10 mouse cellular contexts compared by ENCODE assay signal in genomic region chr1:71683736-71684135, GRCm38 (mm10). TPM values are rescaled to one million over a fixed set of nuclear protein-coding genes. Genes with fewer than 3 reads are reported as not detected.
DNase-seq lines count a peak whose midpoint lies in the region; ATAC-seq and TF ChIP-seq lines count a peak whose summit lies in the region.
"Had no signal": no experiment of that assay in that cellular context is flagged by ENCODE, and none has a peak within 500 bp of the region (broad histone marks: within the 10 kb centered on the region; RNA-seq: fewer than 3 reads in every experiment).

No protein-coding gene starts in this region.

- no peaks in the 10 kb centered on the region for H3K36me3 ChIP-seq in midbrain, postnatal 0 days (ENCODE audit: insufficient read depth, low read length)
- H3K36me3 ChIP-seq in midbrain, embryonic 16.5 days (ENCODE audit: control insufficient read depth, insufficient read depth, low read length) = no peaks in the 10 kb centered on the region
- no peaks in the 10 kb centered on the region for H3K36me3 ChIP-seq in heart, embryonic 16.5 days (ENCODE audit: control insufficient read depth, insufficient read depth)
- H3K36me3 ChIP-seq: embryonic facial prominence, embryonic 13.5 days had no signal

- H3K9me3 ChIP-seq in midbrain, postnatal 0 days (ENCODE audit: low read length) = no peaks in the 10 kb centered on the region
- H3K9me3 ChIP-seq in midbrain, embryonic 16.5 days (replicated peaks; ENCODE audit: control insufficient read depth, low read length, poor library complexity, severe bottlenecking) = no peaks in the 10 kb centered on the region
- no peaks in the 10 kb centered on the region for H3K9me3 ChIP-seq in heart, embryonic 16.5 days (replicated peaks; ENCODE audit: control insufficient read depth, low read length)
- H3K9me3 ChIP-seq: embryonic facial prominence, embryonic 13.5 days had no signal

- TF ChIP-seq POLR2A in cerebellum, adult 2 months (IDR thresholded peaks at IDR 0.05; ENCODE audit: borderline replicate concordance, insufficient read depth, low read length) = no peak

- no peak for TF ChIP-seq CTCF in midbrain, postnatal 0 days (IDR thresholded peaks at IDR 0.05)
- TF ChIP-seq CTCF in cerebellum, adult 2 months (IDR thresholded peaks at IDR 0.05; ENCODE audit: borderline replicate concordance, insufficient read depth, low read depth, low read length) = no peak

- H3K4me3 ChIP-seq in midbrain, postnatal 0 days (ENCODE audit: low read depth, low read length) = no peak overlapping the region
- H3K4me3 ChIP-seq in midbrain, embryonic 16.5 days (ENCODE audit: low read depth, low read length) = no peak overlapping the region
- no peak overlapping the region for H3K4me3 ChIP-seq in heart, embryonic 16.5 days (ENCODE audit: low read length)
- no peak overlapping the region for H3K4me3 ChIP-seq in cerebellum, adult 2 months (replicated peaks; ENCODE audit: insufficient read depth, low read depth, low read length)
- H3K4me3 ChIP-seq: embryonic facial prominence, embryonic 13.5 days had no signal

- peak; percentile 11 for DNase-seq in embryo, embryonic 11 days
- no peak for DNase-seq in embryo, embryonic 9.5 days (ENCODE audit: extremely low spot score)
- peak; percentile 33 for DNase-seq in midbrain, postnatal 0 days (ENCODE audit: low spot score)
- DNase-seq in cerebellum, adult 2 months = no peak
- no peak for DNase-seq in cerebellum, postnatal 36 days

- no peak overlapping the region for H3K9ac ChIP-seq in midbrain, postnatal 0 days (replicated peaks; ENCODE audit: low read length, poor library complexity, severe bottlenecking)
- H3K9ac ChIP-seq in midbrain, embryonic 16.5 days (ENCODE audit: low read depth, low read length) = no peak overlapping the region
- no peak overlapping the region for H3K9ac ChIP-seq in heart, embryonic 16.5 days (ENCODE audit: low read length)
- H3K9ac ChIP-seq: embryonic facial prominence, embryonic 13.5 days; liver, embryonic 14.5 days had no signal

- ATAC-seq in midbrain, postnatal 0 days (ENCODE audit: low FRiP score) = no peak
- no peak for ATAC-seq in midbrain, embryonic 16.5 days
- ATAC-seq in heart, embryonic 16.5 days (replicated peaks; ENCODE audit: extremely low read depth, insufficient read depth, low FRiP score) = peak; percentile 70
- ATAC-seq in megakaryocyte progenitor cell, adult 5-6 weeks (replicated peaks; ENCODE audit: poor library complexity) = peak; percentile 58

- no peak overlapping the region for H3K4me2 ChIP-seq in midbrain, postnatal 0 days (ENCODE audit: low read depth, low read length, poor library complexity, severe bottlenecking)
- no peak overlapping the region for H3K4me2 ChIP-seq in midbrain, embryonic 16.5 days (ENCODE audit: low read length)
- H3K4me2 ChIP-seq in heart, embryonic 16.5 days (ENCODE audit: low read depth, low read length) = no peak overlapping the region; the same call in 1 of the 2 replicates
- H3K4me2 ChIP-seq: embryonic facial prominence, embryonic 13.5 days had no signal

- no peaks in the 10 kb centered on the region for H3K27me3 ChIP-seq in midbrain, postnatal 0 days (ENCODE audit: insufficient read depth, low read length)
- H3K27me3 ChIP-seq in midbrain, embryonic 16.5 days (ENCODE audit: control insufficient read depth, insufficient read depth, low read depth, low read length) = no peaks in the 10 kb centered on the region
- no peaks in the 10 kb centered on the region for H3K27me3 ChIP-seq in heart, embryonic 16.5 days (ENCODE audit: control insufficient read depth, insufficient read depth, low read length)
- H3K27me3 ChIP-seq in cerebellum, adult 2 months (ENCODE audit: control insufficient read depth, insufficient read depth, low read length) = no peaks in the 10 kb centered on the region
- H3K27me3 ChIP-seq: embryonic facial prominence, embryonic 13.5 days had no signal

- 70% methylated on average over 6 of the region's 6 CpGs for WGBS in midbrain, postnatal 0 days
- WGBS in midbrain, embryonic 16.5 days = 66% methylated on average over 6 of the region's 6 CpGs
- WGBS in heart, embryonic 16.5 days = 26% methylated on average over 6 of the region's 6 CpGs
- 25% methylated on average over 6 of the region's 6 CpGs for WGBS in cerebellum, adult 2 months

- no peak overlapping the region for H3K27ac ChIP-seq in midbrain, postnatal 0 days (ENCODE audit: low read depth, low read length)
- no peak overlapping the region for H3K27ac ChIP-seq in midbrain, embryonic 16.5 days (ENCODE audit: low read length)
- peak overlapping the region; percentile 56 for H3K27ac ChIP-seq in heart, embryonic 16.5 days (ENCODE audit: low read length)
- no peak overlapping the region for H3K27ac ChIP-seq in cerebellum, adult 2 months (ENCODE audit: insufficient read depth, low read length)
- H3K27ac ChIP-seq: embryonic facial prominence, embryonic 13.5 days; liver, embryonic 14.5 days had no signal

- no peaks in the 10 kb centered on the region for H3K4me1 ChIP-seq in midbrain, postnatal 0 days (ENCODE audit: insufficient read depth, low read length)
- 0 out of 2 replicates have a peak, but pooled peaks cover 3% of the 10 kb centered on the region for H3K4me1 ChIP-seq in midbrain, embryonic 16.5 days (ENCODE audit: control insufficient read depth, insufficient read depth, low read length)
- peaks cover 14% of the 10 kb centered on the region for H3K4me1 ChIP-seq in heart, embryonic 16.5 days (ENCODE audit: control insufficient read depth, insufficient read depth, low read length)
- H3K4me1 ChIP-seq in cerebellum, adult 2 months (ENCODE audit: control insufficient read depth, insufficient read depth, low read length) = no peaks in the 10 kb centered on the region

RNA-seq across cellular contexts. Expression of gene Fn1, which starts 30.7 kb away (rescaled TPM):
- 71.1 and 101 TPM in 2 replicates for total RNA-seq in midbrain, postnatal 0 days (2014; rRNA removed)
- 22.5 and 25.9 TPM in 2 replicates for polyA plus RNA-seq in midbrain, postnatal 0 days (2015; fragmentation: Nextera tagmentation; extraction: Ambion mirVana)
- polyA plus RNA-seq in midbrain, embryonic 16.5 days (2015; fragmentation: Nextera tagmentation; extraction: Ambion mirVana) = 26.0 and 28.8 TPM in 2 replicates
- 158 and 177 TPM in 2 replicates for polyA plus RNA-seq in heart, embryonic 16.5 days (2015; fragmentation: Nextera tagmentation; extraction: Ambion mirVana)
- total RNA-seq in megakaryocyte progenitor cell, adult 5-6 weeks (2015) = 11.5 and 13.7 TPM in 2 replicates
- total RNA-seq in megakaryocyte progenitor cell, adult 5-6 weeks (2017) = 3.4 and 7.9 TPM in 2 replicates
- polyA plus RNA-seq in cerebellum, adult 2 months (2012; rRNA removed) = 25.5 and 27.7 TPM in 2 replicates

Comparison
In these comparisons a context has a peak if more than half of its experiments do, and no peak if none do; other contexts are left out.
1. DNase-seq: peak in embryo, embryonic 11 days (single experiment) and midbrain, postnatal 0 days (single experiment); none in embryo, embryonic 9.5 days (single experiment), cerebellum, adult 2 months (0 of 2) and cerebellum, postnatal 36 days (0 of 2).
2. ATAC-seq: peak in heart, embryonic 16.5 days (single experiment) and megakaryocyte progenitor cell, adult 5-6 weeks (single experiment); none in midbrain, postnatal 0 days (single experiment) and midbrain, embryonic 16.5 days (single experiment).